Mouse (Mus musculus) cerebellum, postnatal 25 days (tissue): Measurements from ENCODE around the gene Zfp954.
"Not testable (repeated sequence)": the region's sequence is repeated elsewhere in the genome, so short reads cannot be mapped to it uniquely, and the experiment has no call there.

Experiments
- DNase-seq, 2 experiments: peaks; one replicate each; pipeline ENCODE4 v3.0.0; 2021; ENCODE audit warnings: mixed read lengths in 2 of 2

Gene Zfp954

GRCm38 (mm10) chr7:7120921-7121601 lies at the start of gene Zfp954:
Gene Zfp954, minus strand, starts transcription at chr7:7121488.
- DNase-seq: peak; percentile 85 to 89

- no peak for DNase-seq
These were observed 24.8 kb upstream of the Zfp954 start for GRCm38 (mm10) chr7:7145991-7146608.

GRCm38 (mm10) chr7:7144215-7144614 lies 22.9 kb upstream of the Zfp954 start:
- no peak for DNase-seq

- peak; percentile 69 to 77 for DNase-seq
These were observed 15.1 kb upstream of the Zfp954 start, which contains the start of gene Zfp773 for GRCm38 (mm10) chr7:7136379-7136866. Gene Zfp773, minus strand, starts transcription at chr7:7136755.

GRCm38 (mm10) chr7:7132751-7133150 lies 11.5 kb upstream of the Zfp954 start:
- DNase-seq: no peak

GRCm38 (mm10) chr7:7130491-7131124 lies 9.3 kb upstream of the Zfp954 start:
- DNase-seq: not testable (repeated sequence)

- no peak for DNase-seq
These were observed 303 bp upstream of the Zfp954 start for GRCm38 (mm10) chr7:7121602-7121980.

GRCm38 (mm10) chr7:7118441-7118840 lies 2.8 kb downstream of the Zfp954 start:
- DNase-seq: no peak

- DNase-seq: no peak
These were observed 12.8 kb downstream of the Zfp954 start for GRCm38 (mm10) chr7:7108501-7108900.
